Mouse (Mus musculus) central nervous system, embryonic 14 days (tissue): ENCODE results near the gene Nudt4. TPM values are rescaled to one million over a fixed set of nuclear protein-coding genes. Genes with fewer than 3 reads are reported as not detected.

Source experiments
- polyA plus RNA-seq: library from polyadenylated mRNA; depleted of rRNA; stranded (reverse); fragments of >200 nt; gene quantifications from 2 replicates; pipeline ENCODE4 v1.2.3, GENCODE M21; 2012; rRNA removed

Gene Nudt4
- 56.7 and 62.5 TPM in 2 replicates for polyA plus RNA-seq

DNA sequence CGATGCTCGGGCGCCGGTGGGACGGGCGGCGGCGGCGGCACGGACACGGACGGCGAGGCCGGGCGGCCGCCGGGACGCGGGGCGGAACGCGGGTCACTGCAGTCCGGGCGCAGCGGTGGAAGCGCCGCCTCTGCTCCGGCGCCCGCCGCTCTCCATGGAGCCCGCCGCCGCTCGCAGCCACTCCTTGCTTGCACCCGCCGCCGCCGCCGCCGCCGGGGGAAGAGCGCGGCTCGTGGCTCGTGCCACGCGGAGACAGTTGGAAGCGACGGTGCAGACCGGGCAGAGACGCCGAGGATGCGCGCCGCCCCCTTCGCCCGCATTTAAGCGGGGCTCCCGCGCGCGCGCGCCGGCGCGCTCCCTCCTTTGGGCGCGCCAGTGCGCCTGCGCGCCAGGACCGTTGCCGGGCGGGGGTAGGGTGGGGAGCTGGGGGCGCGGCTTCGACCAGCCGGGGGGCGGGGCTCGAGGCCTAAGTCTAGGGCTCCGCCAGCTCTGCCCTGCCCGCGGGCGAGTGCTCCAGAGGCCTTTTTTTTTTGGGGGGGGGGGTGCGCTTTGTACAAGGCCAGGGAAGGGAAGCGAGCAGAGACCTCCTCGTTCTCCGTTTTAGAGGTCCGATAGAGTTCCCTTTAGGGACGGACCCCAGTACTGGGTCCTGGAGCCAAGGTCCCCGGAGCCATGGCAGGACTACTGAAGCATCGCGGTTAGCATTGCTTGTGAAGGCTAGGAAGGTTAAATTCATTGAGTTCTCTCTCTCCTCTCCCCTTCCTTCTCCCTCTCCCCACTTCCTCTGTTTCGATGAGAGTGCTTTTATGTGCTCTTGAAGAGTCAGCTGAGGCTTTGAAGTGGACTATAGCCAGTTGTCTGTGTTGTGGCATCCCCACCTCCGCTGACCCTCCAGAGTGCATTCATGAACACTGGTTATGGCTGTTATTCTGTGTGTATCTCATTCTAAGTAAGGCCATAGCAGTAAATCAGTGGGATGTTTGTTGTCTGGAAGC is at the start of gene Nudt4:
Gene Nudt4, minus strand, starts transcription at position 296 of the 995 bp plus-strand sequence.

DNA sequence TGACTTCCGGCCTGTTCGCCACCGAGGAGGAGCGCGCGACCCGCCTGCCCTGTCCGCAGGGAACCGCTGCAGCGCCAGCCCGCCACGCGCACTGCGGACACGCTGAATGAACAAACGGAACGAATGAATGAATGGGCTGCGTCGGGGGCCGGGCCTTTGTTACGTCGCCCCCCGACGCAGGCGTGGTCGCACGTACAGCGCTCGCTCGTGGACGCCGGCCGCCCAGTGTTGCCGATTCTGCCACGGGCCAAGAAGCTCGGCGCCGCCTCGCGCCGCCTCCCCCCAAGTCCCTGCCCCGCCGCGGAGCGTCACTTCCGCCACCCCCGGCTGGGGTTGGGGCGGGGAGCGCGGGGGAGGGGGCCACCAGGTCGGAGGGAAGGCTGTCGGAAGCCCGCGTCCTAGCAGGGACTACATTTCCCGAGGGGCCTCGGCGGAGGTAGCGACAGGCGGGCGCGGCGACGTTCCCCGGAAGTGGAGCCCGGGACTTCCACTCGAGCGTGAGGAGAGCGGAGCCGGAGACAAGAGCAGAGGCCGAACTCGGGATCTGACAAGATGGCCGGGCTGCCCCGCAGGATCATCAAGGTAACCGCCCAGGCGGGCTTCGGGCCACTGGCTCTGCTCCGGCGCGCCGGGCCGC is 49.2 kb downstream of the Nudt4 start, which contains the start of gene Ube2n:
Gene Ube2n, plus strand, starts transcription at position 490 of the 637 bp plus-strand sequence.

DNA sequence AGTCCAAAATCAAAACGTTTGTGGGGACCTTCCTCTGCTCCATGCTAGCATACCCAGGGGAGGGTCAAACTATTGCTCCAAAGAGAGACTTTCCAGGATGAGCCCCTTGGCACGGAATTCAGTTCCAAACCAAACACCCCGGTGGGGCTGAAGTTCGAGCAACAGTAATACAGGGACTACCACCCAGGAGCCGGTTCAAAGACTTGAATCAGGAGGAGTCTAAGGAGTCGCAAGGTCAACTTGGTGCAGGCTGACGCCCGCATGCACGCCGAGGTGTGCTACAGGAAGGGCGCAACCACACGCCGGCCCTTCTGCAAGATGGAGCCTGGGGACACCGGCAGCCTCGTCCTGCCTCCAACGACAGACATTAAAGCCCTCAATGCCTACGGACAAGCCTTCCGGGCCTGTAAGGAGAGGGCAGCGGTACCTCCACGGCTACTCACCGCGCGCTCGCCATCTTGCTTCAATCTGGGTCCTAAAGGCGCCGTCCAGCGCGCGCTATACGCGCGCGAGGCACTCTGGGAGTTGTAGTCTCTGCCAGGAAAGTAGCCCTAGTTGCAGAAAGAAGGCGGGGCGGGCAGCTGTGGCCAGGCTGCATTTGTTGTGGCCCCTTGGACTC is 62.4 kb downstream of the Nudt4 start, which contains the start of gene Mrpl42:
Gene Mrpl42, minus strand, starts transcription at position 478 of the 619 bp plus-strand sequence.

Other genes starting within 250 kb of the Nudt4 start
- gene Cradd, start 240.0 kb downstream of the Nudt4 start, polyA plus RNA-seq: 8.7 and 9.9 TPM in 2 replicates
- gene Socs2, start 147.0 kb downstream of the Nudt4 start, polyA plus RNA-seq: 50.8 and 52.2 TPM in 2 replicates
- 185 and 204 TPM in 2 replicates for gene Mrpl42, start 62.2 kb downstream of the Nudt4 start, polyA plus RNA-seq
- gene Ube2n, start 49.0 kb downstream of the Nudt4 start, polyA plus RNA-seq: 227 and 257 TPM in 2 replicates
- gene Anapc15-ps, start 109.3 kb upstream of the Nudt4 start, polyA plus RNA-seq: 0.47 TPM in 1 of 2 replicates, not detected in the other